Mouse (Mus musculus): ENCODE results near the gene Ska2.

The Ska2 gene

GRCm38 (mm10) chr11:87163751-87164150 lies 54.7 kb downstream of the Ska2 start:
- DNase-seq (ENCODE audit: low read depth, low spot score) = no peak

GRCm38 (mm10) chr11:87173625-87174024 lies 64.6 kb downstream of the Ska2 start:
- no peak for DNase-seq (ENCODE audit: low read depth, low spot score)

All from brain, adult 2 months (tissue).